Mouse (Mus musculus): ENCODE results near the gene Fmnl2. TPM values are rescaled to one million over a fixed set of nuclear protein-coding genes. Genes with fewer than 3 reads are reported as not detected.

The Fmnl2 gene
- polyA plus RNA-seq, 1 experiment from 2014 or later: 3.0 TPM

- Histone ChIP-seq H3K27ac (replicated peaks) (no peak overlapping the region), H3K4me1 (replicated peaks; ENCODE audit: control insufficient read depth, insufficient read depth) (no peaks in the 10 kb centered on the region), H3K9ac (ENCODE audit: low read length) (no peak overlapping the region), H3K36me3 (ENCODE audit: control insufficient read depth, insufficient read depth, low read length) (no peaks in the 10 kb centered on the region), H3K9me3 (ENCODE audit: control insufficient read depth, low read length) (no peaks in the 10 kb centered on the region), H3K4me2 (replicated peaks; ENCODE audit: low read depth) (no peak overlapping the region), H3K4me3 (ENCODE audit: low read depth, low read length) (no peak overlapping the region), H3K27me3 (ENCODE audit: control insufficient read depth, insufficient read depth, low read length) (no peaks in the 10 kb centered on the region)
- TF ChIP-seq CTCF (IDR thresholded peaks at IDR 0.05; ENCODE audit: low read depth) (no peak), EP300 (optimal IDR thresholded peaks at IDR 0.05) (no peak)
- WGBS: 77% methylated on average over 6 of the region's 6 CpGs
- DNase-seq (ENCODE audit: low spot score): no peak
- no peak for ATAC-seq (ENCODE audit: low FRiP score, low TSS enrichment)
Observed at GRCm38 (mm10) chr2:53056556-53056955, 198.9 kb downstream of the Fmnl2 start.

- Histone ChIP-seq H3K27ac (replicated peaks) (no peak overlapping the region), H3K36me3 (ENCODE audit: control insufficient read depth, insufficient read depth, low read length) (no peaks in the 10 kb centered on the region), H3K9me3 (ENCODE audit: control insufficient read depth, low read length) (no peaks in the 10 kb centered on the region), H3K9ac (ENCODE audit: low read length) (no peak overlapping the region), H3K4me3 (ENCODE audit: low read depth, low read length) (no peak overlapping the region), H3K4me1 (replicated peaks; ENCODE audit: control insufficient read depth, insufficient read depth) (no peaks in the 10 kb centered on the region), H3K4me2 (replicated peaks; ENCODE audit: low read depth) (no peak overlapping the region), H3K27me3 (ENCODE audit: control insufficient read depth, insufficient read depth, low read length) (no peaks in the 10 kb centered on the region)
- no peak for TF ChIP-seq EP300 (optimal IDR thresholded peaks at IDR 0.05)
- TF ChIP-seq CTCF (IDR thresholded peaks at IDR 0.05; ENCODE audit: low read depth): no peak
- DNase-seq (ENCODE audit: low spot score): no peak
- ATAC-seq (ENCODE audit: low FRiP score, low TSS enrichment): no peak
- WGBS: 65% methylated on average over 2 of the region's 2 CpGs
Observed at GRCm38 (mm10) chr2:53057291-53057690, 199.6 kb downstream of the Fmnl2 start.

GRCm38 (mm10) chr2:53061363-53062000 is 203.8 kb downstream of the Fmnl2 start:
- Histone ChIP-seq H3K27ac (replicated peaks) (no peak overlapping the region), H3K4me1 (replicated peaks; ENCODE audit: control insufficient read depth, insufficient read depth) (no peaks in the 10 kb centered on the region), H3K4me2 (replicated peaks; ENCODE audit: low read depth) (no peak overlapping the region), H3K9me3 (ENCODE audit: control insufficient read depth, low read length) (no peaks in the 10 kb centered on the region), H3K9ac (ENCODE audit: low read length) (no peak overlapping the region), H3K36me3 (ENCODE audit: control insufficient read depth, insufficient read depth, low read length) (no peaks in the 10 kb centered on the region), H3K27me3 (ENCODE audit: control insufficient read depth, insufficient read depth, low read length) (no peaks in the 10 kb centered on the region), H3K4me3 (ENCODE audit: low read depth, low read length) (no peak overlapping the region)
- DNase-seq (ENCODE audit: low spot score) (no peak), ATAC-seq (ENCODE audit: low FRiP score, low TSS enrichment) (no peak)
- 82% methylated on average over 9 of the region's 9 CpGs for WGBS
- TF ChIP-seq CTCF (IDR thresholded peaks at IDR 0.05; ENCODE audit: low read depth) (no peak), EP300 (optimal IDR thresholded peaks at IDR 0.05) (no peak)

- H3K4me2 ChIP-seq (replicated peaks; ENCODE audit: low read depth): no peak overlapping the region
- TF ChIP-seq CTCF (IDR thresholded peaks at IDR 0.05; ENCODE audit: low read depth) (no peak), EP300 (optimal IDR thresholded peaks at IDR 0.05) (no peak)
- 95% methylated on average over 2 of the region's 2 CpGs for WGBS
Observed at GRCm38 (mm10) chr2:53066973-53067372, 209.3 kb downstream of the Fmnl2 start.

GRCm38 (mm10) chr2:53070607-53071006 is 212.9 kb downstream of the Fmnl2 start:
- 8% methylated on average over 1 of the region's 1 CpGs for WGBS
- H3K4me1 ChIP-seq (replicated peaks; ENCODE audit: control insufficient read depth, insufficient read depth): no peaks in the 10 kb centered on the region
- no peak overlapping the region for H3K4me3 ChIP-seq (ENCODE audit: low read depth, low read length)
- H3K27ac ChIP-seq (replicated peaks): no peak overlapping the region
- TF ChIP-seq CTCF (IDR thresholded peaks at IDR 0.05; ENCODE audit: low read depth): no peak
- no peak for TF ChIP-seq EP300 (optimal IDR thresholded peaks at IDR 0.05)
- H3K9ac ChIP-seq (ENCODE audit: low read length): no peak overlapping the region
- H3K27me3 ChIP-seq (ENCODE audit: control insufficient read depth, insufficient read depth, low read length): no peaks in the 10 kb centered on the region
- no peak overlapping the region for H3K4me2 ChIP-seq (replicated peaks; ENCODE audit: low read depth)
- peak; percentile 53; the same call in 1 of the 2 replicates for ATAC-seq (ENCODE audit: low FRiP score, low TSS enrichment)
- H3K9me3 ChIP-seq (ENCODE audit: control insufficient read depth, low read length): no peaks in the 10 kb centered on the region
- DNase-seq (ENCODE audit: low spot score): peak; percentile 21
- no peaks in the 10 kb centered on the region for H3K36me3 ChIP-seq (ENCODE audit: control insufficient read depth, insufficient read depth, low read length)

More at GRCm38 (mm10) chr2:53066973-53067372, 209.3 kb downstream of the Fmnl2 start:
- no peak overlapping the region for H3K9ac ChIP-seq (ENCODE audit: low read length)
- H3K36me3 ChIP-seq (ENCODE audit: control insufficient read depth, insufficient read depth, low read length): no peaks in the 10 kb centered on the region
- H3K4me3 ChIP-seq (ENCODE audit: low read depth, low read length): no peak overlapping the region
- no peaks in the 10 kb centered on the region for H3K27me3 ChIP-seq (ENCODE audit: control insufficient read depth, insufficient read depth, low read length)
- no peaks in the 10 kb centered on the region for H3K9me3 ChIP-seq (ENCODE audit: control insufficient read depth, low read length)
- H3K4me1 ChIP-seq (replicated peaks; ENCODE audit: control insufficient read depth, insufficient read depth): no peaks in the 10 kb centered on the region
- no peak overlapping the region for H3K27ac ChIP-seq (replicated peaks)
- ATAC-seq (ENCODE audit: low FRiP score, low TSS enrichment) (no peak), DNase-seq (ENCODE audit: low spot score) (no peak)

DNA sequence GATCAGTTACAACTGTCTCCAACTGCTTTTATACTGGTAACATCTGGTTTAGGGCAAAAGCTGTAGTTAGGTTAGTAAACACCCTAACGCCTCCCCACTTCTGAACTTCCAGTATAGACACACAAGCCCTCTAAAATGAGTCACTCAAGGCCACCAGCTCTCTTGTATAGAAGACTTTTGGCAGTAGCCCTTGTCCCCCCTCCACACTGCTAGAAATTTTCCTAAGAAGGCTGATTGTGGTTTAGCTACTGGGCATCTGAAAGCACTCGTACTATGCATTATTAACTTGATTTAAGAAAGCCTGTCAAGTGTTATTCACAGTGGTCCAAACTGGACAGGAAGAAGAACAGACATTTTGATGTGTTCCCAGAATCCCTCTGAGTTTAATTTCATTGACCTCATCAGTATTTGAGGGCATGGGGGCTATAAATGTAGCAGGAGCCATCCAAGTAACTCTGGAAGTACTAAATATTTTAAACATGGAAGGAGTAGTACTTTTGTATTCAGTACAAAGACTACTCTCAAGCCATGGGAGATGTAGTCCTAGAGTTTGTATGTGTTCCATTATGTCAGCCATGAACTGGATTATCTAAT is 222.1 kb downstream of the Fmnl2 start:
- TF ChIP-seq EP300 (optimal IDR thresholded peaks at IDR 0.05) (no peak), CTCF (IDR thresholded peaks at IDR 0.05; ENCODE audit: low read depth) (no peak)
- ATAC-seq (ENCODE audit: low FRiP score, low TSS enrichment) (no peak), DNase-seq (ENCODE audit: low spot score) (no peak)
- Histone ChIP-seq H3K4me1 (replicated peaks; ENCODE audit: control insufficient read depth, insufficient read depth) (no peaks in the 10 kb centered on the region), H3K4me2 (replicated peaks; ENCODE audit: low read depth) (no peak overlapping the region), H3K27ac (replicated peaks) (no peak overlapping the region), H3K36me3 (ENCODE audit: control insufficient read depth, insufficient read depth, low read length) (no peaks in the 10 kb centered on the region), H3K9me3 (ENCODE audit: control insufficient read depth, low read length) (no peaks in the 10 kb centered on the region), H3K9ac (ENCODE audit: low read length) (no peak overlapping the region), H3K4me3 (ENCODE audit: low read depth, low read length) (no peak overlapping the region), H3K27me3 (ENCODE audit: control insufficient read depth, insufficient read depth, low read length) (no peaks in the 10 kb centered on the region)
- 75% methylated on average over 2 of the region's 2 CpGs for WGBS
